Mouse (Mus musculus) hindbrain, embryonic 16.5 days (tissue): ENCODE measurements around the gene Rpl3. TPM values are rescaled to one million over a fixed set of nuclear protein-coding genes. Genes with fewer than 3 reads are reported as not detected.

ENCODE experiments used
- ATAC-seq: fragments of 200-750 bp; cut with Nextera tagmentation; 2 replicates; pipeline ENCODE4 v1.8.0; 2017; ENCODE audit warnings: moderate TSS enrichment, moderate library complexity
- H3K27ac ChIP-seq: fragments of 300-500 bp; sonication (generic); 2 replicates; pipeline ENCODE4 v1.5.1; 2014; ENCODE audit warnings: low read depth, mild to moderate bottlenecking, control low read depth, low read length, moderate library complexity
- H3K27me3 ChIP-seq: fragments of 300-500 bp; sonication (generic); replicated peaks from 2 replicates; pipeline ENCODE4 v1.6.1; 2014; ENCODE audit warnings: low read length; ENCODE audit not compliant: control insufficient read depth, insufficient read depth
- H3K36me3 ChIP-seq: fragments of 300-500 bp; sonication (generic); 2 replicates; pipeline ENCODE4 v1.6.1; 2014; ENCODE audit warnings: mild to moderate bottlenecking, low read length, moderate library complexity, mixed read lengths; ENCODE audit not compliant: control insufficient read depth, insufficient read depth
- H3K4me1 ChIP-seq: fragments of 300-500 bp; sonication (generic); 2 replicates; pipeline ENCODE4 v1.6.1; 2014; ENCODE audit warnings: low read depth, low read length; ENCODE audit not compliant: control insufficient read depth, insufficient read depth
- H3K4me2 ChIP-seq: fragments of 300-500 bp; sonication (generic); 2 replicates; pipeline ENCODE4 v1.6.1; 2014; ENCODE audit warnings: mild to moderate bottlenecking, low read length, control low read depth, moderate library complexity
- H3K4me3 ChIP-seq: fragments of 300-500 bp; sonication (generic); 2 replicates; pipeline ENCODE4 v1.5.1; 2014; ENCODE audit warnings: mild to moderate bottlenecking, low read length, control low read depth, moderate library complexity
- H3K9ac ChIP-seq: fragments of 300-500 bp; sonication (generic); 2 replicates; pipeline ENCODE4 v1.6.1; 2014; ENCODE audit warnings: low read depth, mild to moderate bottlenecking, control low read depth, low read length, moderate library complexity
- H3K9me3 ChIP-seq: fragments of 300-500 bp; sonication (generic); 2 replicates; pipeline ENCODE4 v1.6.1; 2014; ENCODE audit warnings: mild to moderate bottlenecking, low read length, moderate library complexity; ENCODE audit not compliant: control insufficient read depth
- WGBS: fragments of 180-500 bp; shearing (Covaris S2); extraction: QIAGEN DNeasy Blood & Tissue Kit; methylation state at CpG from one replicate; pipeline ENCODE4 v1.1.7; 2014; 5-methylcytosine and 5-hydroxymethylcytosine counted together
- polyA plus RNA-seq: library from polyadenylated mRNA; unstranded; fragments of >200 nt; fragmentation: Nextera tagmentation; extraction: Ambion mirVana; gene quantifications from 2 replicates; pipeline ENCODE4 v1.2.1, GENCODE M21; 2015

Gene Rpl3
- polyA plus RNA-seq, 1 experiment from 2014 or later = 523 TPM

DNA sequence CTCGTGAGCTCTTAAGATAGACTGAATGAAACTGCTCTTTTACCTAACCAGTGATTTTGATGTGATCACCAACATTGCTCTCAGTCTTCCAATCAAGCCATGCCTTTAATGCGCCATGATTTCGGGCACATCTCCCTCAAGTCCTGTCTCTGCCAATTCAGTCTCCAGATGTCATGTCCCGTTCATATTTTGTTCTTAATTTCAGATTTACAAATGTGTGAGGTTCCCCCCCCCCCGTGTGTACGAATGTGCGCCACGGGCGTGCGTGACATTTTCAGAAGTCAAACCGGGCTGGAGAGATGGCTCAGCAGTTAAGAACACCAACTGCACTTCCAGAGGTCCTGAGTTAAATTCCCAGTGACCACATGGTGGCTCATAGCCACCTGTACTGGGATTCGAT is 7.9 kb downstream of the Rpl3 start:
- peaks cover 25% of the 10 kb centered on the region for H3K4me1 ChIP-seq
- peak overlapping the region; percentile 70 for H3K4me3 ChIP-seq
- H3K27me3 ChIP-seq = no peaks in the 10 kb centered on the region
- H3K4me2 ChIP-seq = peak overlapping the region; percentile 80
- H3K27ac ChIP-seq = peak overlapping the region; percentile 93
- no peaks in the 10 kb centered on the region for H3K9me3 ChIP-seq
- peaks cover 25% of the 10 kb centered on the region for H3K36me3 ChIP-seq
- WGBS = under 1% methylated on average over 12 of the region's 12 CpGs
- peak overlapping the region; percentile 65 for H3K9ac ChIP-seq
- 0 out of 2 replicates have a peak, but pooled peaks have one; percentile 1 for ATAC-seq

DNA sequence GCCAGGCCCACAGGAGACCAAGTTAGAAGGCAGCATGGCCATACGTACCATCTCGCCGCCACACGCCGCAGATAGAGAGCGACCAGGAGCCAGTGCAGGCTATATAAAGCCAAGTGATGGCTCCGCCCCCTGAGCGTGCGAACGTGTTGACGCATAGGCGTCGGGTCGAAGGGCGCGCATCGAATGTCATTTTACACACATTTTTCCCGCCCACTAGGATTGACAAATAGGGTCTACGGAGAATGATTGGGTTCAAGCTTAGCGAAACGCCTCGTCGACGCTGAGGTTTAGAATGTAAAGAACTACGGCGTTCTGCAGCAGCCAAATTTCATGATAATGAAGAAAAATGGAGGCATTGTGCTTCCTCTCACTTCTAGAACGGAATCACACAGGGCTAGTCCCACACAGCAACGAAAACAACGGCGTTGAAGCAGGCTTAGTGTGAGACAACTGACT is 8.4 kb downstream of the Rpl3 start:
- no peaks in the 10 kb centered on the region for H3K27me3 ChIP-seq

DNA sequence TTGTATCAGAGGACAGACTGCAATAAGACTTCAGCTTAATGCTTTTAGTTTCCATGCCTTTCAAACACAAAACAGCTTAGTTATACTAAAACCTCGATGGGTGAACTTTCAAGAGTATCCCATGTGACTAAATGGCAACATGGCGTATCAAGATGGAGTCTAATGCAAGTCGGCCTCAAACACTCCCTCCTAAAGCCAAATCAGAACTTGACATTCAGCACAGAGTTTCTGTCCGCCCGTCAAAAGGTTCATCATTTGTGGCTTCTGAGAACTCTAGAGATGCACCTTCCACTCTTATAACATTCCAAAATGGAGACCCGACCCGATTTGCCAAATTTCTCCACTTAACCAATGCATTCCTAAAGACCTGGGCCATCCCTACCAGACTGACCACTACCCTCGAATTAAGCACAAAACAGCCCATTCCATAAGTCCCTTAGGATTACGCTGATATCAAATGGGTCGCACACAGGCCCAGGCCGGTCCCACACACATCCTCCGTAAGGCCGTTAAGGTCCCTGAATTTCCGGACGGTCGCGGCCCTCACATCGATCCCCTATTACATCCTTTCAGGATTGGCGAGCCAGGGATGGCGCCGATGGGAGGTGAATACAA is 8.9 kb downstream of the Rpl3 start:
- H3K27me3 ChIP-seq = no peaks in the 10 kb centered on the region
- under 1% methylated on average over 21 of the region's 21 CpGs for WGBS
- peak overlapping the region; percentile 86 for H3K27ac ChIP-seq
- peak overlapping the region; percentile 70 for H3K4me3 ChIP-seq
- H3K9me3 ChIP-seq = no peaks in the 10 kb centered on the region
- peak overlapping the region; percentile 88 for H3K4me2 ChIP-seq
- peaks cover 25% of the 10 kb centered on the region for H3K4me1 ChIP-seq
- peak overlapping the region; percentile 88 for H3K9ac ChIP-seq
- peaks cover 34% of the 10 kb centered on the region for H3K36me3 ChIP-seq
- ATAC-seq = no peak; the same call in 1 of the 2 replicates

More for the DNA sequence above, 8.4 kb downstream of the Rpl3 start:
- Histone ChIP-seq H3K9ac (peak overlapping the region; percentile 88), H3K4me3 (peak overlapping the region; percentile 70), H3K4me1 (peaks cover 25% of the 10 kb centered on the region), H3K9me3 (no peaks in the 10 kb centered on the region), H3K27ac (peak overlapping the region; percentile 93), H3K4me2 (peak overlapping the region; percentile 88), H3K36me3 (peaks cover 29% of the 10 kb centered on the region)
- peak; percentile 97 for ATAC-seq
- WGBS = under 1% methylated on average over 30 of the region's 30 CpGs

DNA sequence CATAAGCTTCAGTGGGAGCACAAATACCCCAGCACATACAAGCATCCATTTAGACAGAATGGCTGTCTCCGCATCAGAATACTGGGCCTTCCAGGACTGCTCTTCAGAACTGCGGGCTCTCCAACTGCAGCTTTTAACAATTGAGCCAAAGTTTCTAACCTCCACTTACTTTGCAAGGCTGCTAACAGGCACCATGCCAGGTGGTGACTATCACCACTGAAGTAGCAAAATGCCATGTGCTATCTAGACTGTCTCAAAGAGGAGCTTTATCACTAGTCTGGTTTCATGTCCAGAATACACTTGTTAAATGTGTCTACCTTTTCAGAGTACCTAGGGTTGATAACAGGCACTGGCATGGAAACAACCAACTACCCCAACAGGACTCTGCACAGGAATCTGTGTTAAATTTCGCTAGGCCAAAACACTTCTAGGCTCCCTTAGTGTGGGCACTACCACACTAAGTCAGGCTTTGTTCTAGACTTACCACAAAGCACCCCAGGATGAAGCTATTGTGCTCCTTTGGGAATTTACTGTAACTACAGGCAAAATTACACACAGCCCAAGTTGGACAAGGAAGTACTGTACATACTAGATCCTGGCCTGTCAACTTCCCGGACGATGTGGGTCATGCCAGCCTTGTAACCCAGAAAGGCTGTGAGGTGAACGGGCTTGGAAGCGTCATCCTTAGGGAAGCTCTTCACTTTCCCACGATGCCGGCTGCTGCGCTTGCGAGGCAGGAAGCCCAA is 9.7 kb downstream of the Rpl3 start:
- Histone ChIP-seq H3K27me3 (no peaks in the 10 kb centered on the region), H3K9me3 (no peaks in the 10 kb centered on the region), H3K4me1 (peaks cover 25% of the 10 kb centered on the region), H3K4me2 (peak overlapping the region; percentile 88), H3K4me3 (peak overlapping the region; percentile 70), H3K27ac (no peak overlapping the region), H3K36me3 (peaks cover 40% of the 10 kb centered on the region), H3K9ac (peak overlapping the region; percentile 88)
- ATAC-seq = no peak
- WGBS = 5% methylated on average over 11 of the region's 11 CpGs

DNA sequence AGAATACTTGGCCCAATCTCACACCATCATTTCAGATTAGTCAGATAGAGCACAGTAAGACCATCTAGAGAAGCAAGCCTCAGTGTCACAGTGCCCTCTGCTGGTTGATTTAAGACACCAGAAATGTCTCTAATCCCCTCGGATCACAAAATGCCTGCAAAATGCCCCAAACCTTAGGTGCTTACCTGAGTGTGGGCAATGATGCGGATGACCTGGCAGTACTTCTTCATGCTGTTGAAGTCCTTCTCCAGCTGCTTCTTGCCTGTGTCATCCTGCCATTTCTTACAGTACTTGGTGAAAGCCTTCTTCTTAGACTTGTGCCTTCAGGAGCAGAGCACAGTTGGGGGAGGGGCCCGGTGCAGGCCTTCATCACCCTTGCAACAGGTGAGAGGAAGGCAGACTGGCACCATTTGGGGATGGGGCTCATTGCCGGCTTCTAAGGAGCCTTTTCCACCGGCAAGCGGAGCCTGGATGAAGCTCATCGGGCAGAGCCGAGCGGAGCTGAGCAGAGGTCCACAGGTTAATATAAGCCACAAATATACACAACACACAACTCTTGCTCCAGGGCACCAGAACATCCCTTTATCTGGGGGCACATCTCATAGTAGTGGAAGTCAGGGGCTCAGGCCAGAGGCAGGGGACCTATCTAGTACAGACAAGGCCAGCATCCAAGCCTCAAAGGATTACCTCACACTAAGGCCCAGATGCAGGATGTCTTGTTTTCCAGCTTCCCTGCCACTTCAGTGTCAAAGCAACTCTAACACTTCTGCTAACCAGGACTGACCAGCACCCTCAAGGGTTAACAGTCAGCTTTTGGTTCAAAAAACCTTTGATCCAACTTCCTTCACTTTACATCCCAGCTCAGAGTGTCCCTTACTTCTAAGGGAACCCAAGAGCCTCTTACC is 10.7 kb downstream of the Rpl3 start:
- H3K4me3 ChIP-seq = peak overlapping the region; percentile 14
- peaks cover 45% of the 10 kb centered on the region for H3K36me3 ChIP-seq
- H3K9me3 ChIP-seq = no peaks in the 10 kb centered on the region
- H3K9ac ChIP-seq = peak overlapping the region; percentile 88
- no peak for ATAC-seq
- no peaks in the 10 kb centered on the region for H3K27me3 ChIP-seq
- H3K27ac ChIP-seq = no peak overlapping the region
- H3K4me1 ChIP-seq = peaks cover 25% of the 10 kb centered on the region
- WGBS = 59% methylated on average over 9 of the region's 9 CpGs
- peak overlapping the region; percentile 88 for H3K4me2 ChIP-seq

DNA sequence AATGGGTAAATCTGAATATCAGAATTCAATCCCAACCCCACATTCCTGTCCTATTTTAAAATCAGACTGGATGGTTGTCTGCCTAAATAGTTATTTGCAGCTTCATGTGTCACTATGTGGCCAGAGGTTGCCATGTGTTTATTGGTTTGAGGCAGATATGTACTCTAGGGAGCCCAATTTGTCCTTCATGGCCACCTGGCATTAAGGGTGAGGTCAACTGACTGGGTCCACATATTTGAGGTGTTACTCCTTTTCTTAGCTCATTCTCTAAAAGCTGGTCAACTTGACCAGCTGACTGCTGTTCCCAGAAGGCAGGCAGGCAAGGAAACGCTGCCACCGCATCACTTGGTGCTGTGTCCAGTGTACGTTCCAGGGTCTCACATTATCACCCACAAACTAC is 11.7 kb downstream of the Rpl3 start:
- Histone ChIP-seq H3K4me1 (peaks cover 25% of the 10 kb centered on the region), H3K4me2 (no peak overlapping the region), H3K27ac (no peak overlapping the region), H3K9ac (no peak overlapping the region), H3K36me3 (peaks cover 45% of the 10 kb centered on the region), H3K27me3 (no peaks in the 10 kb centered on the region), H3K4me3 (no peak overlapping the region), H3K9me3 (no peaks in the 10 kb centered on the region)
- WGBS = 71% methylated on average over 3 of the region's 3 CpGs
- no peak for ATAC-seq

DNA sequence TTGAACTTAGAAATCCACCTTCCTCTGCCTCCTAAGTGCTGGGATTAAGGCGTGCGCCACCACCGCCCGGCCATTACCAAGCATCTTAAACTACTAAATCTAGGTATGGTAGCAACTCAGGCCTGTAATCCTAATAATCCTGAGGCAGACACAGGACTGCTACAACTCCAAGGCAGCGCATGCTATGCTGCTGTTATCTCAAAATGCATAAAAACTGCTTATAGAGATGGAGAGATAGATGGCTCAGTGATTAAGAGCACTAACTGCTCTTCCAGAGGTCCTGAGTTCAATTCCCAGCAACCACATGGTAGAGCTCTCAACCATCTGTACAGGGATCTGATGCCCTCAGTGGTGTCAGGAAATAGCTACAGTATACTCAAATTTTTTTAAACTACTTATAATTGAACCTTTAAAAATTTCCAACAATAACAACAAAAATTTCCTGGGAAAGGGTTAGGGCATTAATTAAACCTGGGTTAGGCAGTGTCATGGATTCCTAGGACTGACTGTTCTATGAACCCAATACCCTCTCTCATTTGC is 12.5 kb downstream of the Rpl3 start:
- no peaks in the 10 kb centered on the region for H3K9me3 ChIP-seq
- H3K27me3 ChIP-seq = no peaks in the 10 kb centered on the region
- H3K4me1 ChIP-seq = peaks cover 25% of the 10 kb centered on the region
- no peak for ATAC-seq
- no peak overlapping the region for H3K9ac ChIP-seq
- H3K27ac ChIP-seq = no peak overlapping the region
- WGBS = 93% methylated on average over 5 of the region's 5 CpGs
- no peak overlapping the region for H3K4me3 ChIP-seq
- no peak overlapping the region for H3K4me2 ChIP-seq
- peaks cover 45% of the 10 kb centered on the region for H3K36me3 ChIP-seq

DNA sequence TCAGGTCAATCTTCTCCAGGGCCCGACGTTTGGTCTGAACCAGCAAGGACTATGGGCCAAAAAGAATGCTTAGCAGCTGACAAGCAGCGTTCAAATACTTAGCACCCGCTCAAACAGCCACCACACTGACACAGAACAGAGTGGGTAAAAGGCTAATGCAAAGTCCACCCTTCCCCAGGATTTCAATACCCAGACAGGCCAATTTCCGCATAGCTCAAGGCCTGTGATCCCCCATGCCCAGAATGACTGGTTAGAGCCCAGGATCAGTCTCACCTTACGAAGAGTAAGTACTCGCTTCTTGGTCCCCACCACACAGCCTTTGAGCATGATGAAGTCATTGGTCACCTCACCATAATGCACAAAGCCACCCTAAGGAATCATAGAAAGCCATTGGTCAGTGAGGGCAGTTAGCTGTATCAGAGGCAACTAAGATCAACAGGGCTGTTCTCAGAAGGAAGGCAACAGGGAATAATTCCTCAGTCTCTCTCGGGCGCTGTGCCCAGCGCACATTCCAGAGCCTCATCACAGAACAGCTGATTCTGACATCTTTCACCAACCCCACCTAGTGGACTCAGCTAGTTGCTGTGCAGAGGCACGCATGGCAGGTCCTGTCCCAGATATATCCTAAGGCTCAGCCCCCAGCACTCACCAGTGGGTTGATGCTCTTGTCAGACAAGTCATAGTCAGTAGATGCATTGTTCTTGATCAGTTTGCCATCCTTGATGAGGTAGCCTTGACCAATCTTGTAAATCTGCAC is 13.4 kb downstream of the Rpl3 start:
- 73% methylated on average over 11 of the region's 11 CpGs for WGBS

More for the DNA sequence above, 13.4 kb downstream of the Rpl3 start:
- Histone ChIP-seq H3K4me1 (peaks cover 25% of the 10 kb centered on the region), H3K27me3 (no peaks in the 10 kb centered on the region), H3K27ac (no peak overlapping the region), H3K9me3 (no peaks in the 10 kb centered on the region), H3K4me3 (no peak overlapping the region), H3K9ac (no peak overlapping the region), H3K36me3 (peaks cover 45% of the 10 kb centered on the region), H3K4me2 (no peak overlapping the region)
- no peak for ATAC-seq
